Mouse (Mus musculus): ENCODE measurements around the gene Saa4. TPM values are rescaled to one million over a fixed set of nuclear protein-coding genes. Genes with fewer than 3 reads are reported as not detected.

The Saa4 gene
- polyA plus RNA-seq (2015; fragmentation: Nextera tagmentation; extraction: Ambion mirVana) = 0.16 TPM in 1 of 2 replicates, not detected in the other

- H3K27ac ChIP-seq (ENCODE audit: low read length) = no peak within 1 kb of the TSS
- no peak within 1 kb of the TSS for H3K4me3 ChIP-seq (ENCODE audit: low read length)
- no peaks in the 10 kb centered on the region for H3K4me1 ChIP-seq (replicated peaks; ENCODE audit: control insufficient read depth, insufficient read depth, low read length)
- H3K27me3 ChIP-seq (ENCODE audit: control insufficient read depth, insufficient read depth, low read depth, low read length) = no peaks in the 10 kb centered on the region
- 65% methylated on average over 4 of the region's 4 CpGs for WGBS
- no peak within 1 kb of the TSS for H3K9ac ChIP-seq (ENCODE audit: low read length)
- no peaks in the 10 kb centered on the region for H3K36me3 ChIP-seq (ENCODE audit: control insufficient read depth, insufficient read depth, low read length)
- H3K9me3 ChIP-seq (ENCODE audit: control insufficient read depth, low read length) = no peaks in the 10 kb centered on the region
- ATAC-seq (ENCODE audit: low read depth) = no peak
- H3K4me2 ChIP-seq (ENCODE audit: low read depth, low read length) = no peak within 1 kb of the TSS
Measured at GRCm38 (mm10) chr7:46732458-46732857, at the start of gene Saa4. Gene Saa4, minus strand, starts transcription at chr7:46732603.

GRCm38 (mm10) chr7:46770706-46771105, 38.3 kb upstream of the Saa4 start:
- WGBS = 52% methylated on average over 4 of the region's 4 CpGs
- H3K4me2 ChIP-seq (ENCODE audit: low read depth, low read length) = no peak overlapping the region
- H3K9ac ChIP-seq (ENCODE audit: low read length) = no peak overlapping the region
- no peak; the same call in 1 of the 2 replicates for ATAC-seq (ENCODE audit: low read depth)
- H3K9me3 ChIP-seq (ENCODE audit: control insufficient read depth, low read length) = no peaks in the 10 kb centered on the region
- no peaks in the 10 kb centered on the region for H3K27me3 ChIP-seq (ENCODE audit: control insufficient read depth, insufficient read depth, low read depth, low read length)
- peaks cover 12% of the 10 kb centered on the region for H3K36me3 ChIP-seq (ENCODE audit: control insufficient read depth, insufficient read depth, low read length)
- no peak overlapping the region for H3K4me3 ChIP-seq (ENCODE audit: low read length)
- no peak overlapping the region for H3K27ac ChIP-seq (ENCODE audit: low read length)
- H3K4me1 ChIP-seq (replicated peaks; ENCODE audit: control insufficient read depth, insufficient read depth, low read length) = no peaks in the 10 kb centered on the region; the same call in 1 of the 2 replicates

- no peak overlapping the region for H3K4me2 ChIP-seq (ENCODE audit: low read depth, low read length)
- 84% methylated on average over 7 of the region's 7 CpGs for WGBS
- H3K4me1 ChIP-seq (replicated peaks; ENCODE audit: control insufficient read depth, insufficient read depth, low read length) = no peaks in the 10 kb centered on the region; the same call in 1 of the 2 replicates
- H3K27ac ChIP-seq (ENCODE audit: low read length) = peak overlapping the region; percentile 77
- no peaks in the 10 kb centered on the region for H3K9me3 ChIP-seq (ENCODE audit: control insufficient read depth, low read length)
- H3K27me3 ChIP-seq (ENCODE audit: control insufficient read depth, insufficient read depth, low read depth, low read length) = no peaks in the 10 kb centered on the region
- H3K9ac ChIP-seq (ENCODE audit: low read length) = no peak overlapping the region
- peaks cover 21% of the 10 kb centered on the region for H3K36me3 ChIP-seq (ENCODE audit: control insufficient read depth, insufficient read depth, low read length)
- no peak for ATAC-seq (ENCODE audit: low read depth)
- H3K4me3 ChIP-seq (ENCODE audit: low read length) = no peak overlapping the region
Measured at GRCm38 (mm10) chr7:46768451-46768850, 36.0 kb upstream of the Saa4 start.

GRCm38 (mm10) chr7:46767371-46767770, 35.0 kb upstream of the Saa4 start:
- Histone ChIP-seq H3K36me3 (ENCODE audit: control insufficient read depth, insufficient read depth, low read length) (peaks cover 25% of the 10 kb centered on the region), H3K27me3 (ENCODE audit: control insufficient read depth, insufficient read depth, low read depth, low read length) (no peaks in the 10 kb centered on the region), H3K9ac (ENCODE audit: low read length) (no peak overlapping the region), H3K4me3 (ENCODE audit: low read length) (no peak overlapping the region), H3K27ac (ENCODE audit: low read length) (peak overlapping the region; percentile 77; the same call in 1 of the 2 replicates), H3K4me2 (ENCODE audit: low read depth, low read length) (no peak overlapping the region), H3K9me3 (ENCODE audit: control insufficient read depth, low read length) (no peaks in the 10 kb centered on the region), H3K4me1 (replicated peaks; ENCODE audit: control insufficient read depth, insufficient read depth, low read length) (no peaks in the 10 kb centered on the region; the same call in 1 of the 2 replicates)
- peak; percentile 84 for ATAC-seq (ENCODE audit: low read depth)

- WGBS = 91% methylated on average over 8 of the region's 8 CpGs
- H3K36me3 ChIP-seq (ENCODE audit: control insufficient read depth, insufficient read depth, low read length) = peaks cover 31% of the 10 kb centered on the region
- ATAC-seq (ENCODE audit: low read depth) = no peak
Measured at GRCm38 (mm10) chr7:46764672-46765071, 32.3 kb upstream of the Saa4 start.

GRCm38 (mm10) chr7:46762601-46763000, 30.2 kb upstream of the Saa4 start:
- no peak for ATAC-seq (ENCODE audit: low read depth)
- no peak overlapping the region for H3K9ac ChIP-seq (ENCODE audit: low read length)
- H3K4me3 ChIP-seq (ENCODE audit: low read length) = no peak overlapping the region
- no peaks in the 10 kb centered on the region for H3K9me3 ChIP-seq (ENCODE audit: control insufficient read depth, low read length)
- 94% methylated on average over 5 of the region's 5 CpGs for WGBS
- H3K27me3 ChIP-seq (ENCODE audit: control insufficient read depth, insufficient read depth, low read depth, low read length) = no peaks in the 10 kb centered on the region
- H3K36me3 ChIP-seq (ENCODE audit: control insufficient read depth, insufficient read depth, low read length) = peaks cover 21% of the 10 kb centered on the region
- H3K4me1 ChIP-seq (replicated peaks; ENCODE audit: control insufficient read depth, insufficient read depth, low read length) = no peaks in the 10 kb centered on the region
- no peak overlapping the region for H3K27ac ChIP-seq (ENCODE audit: low read length)
- no peak overlapping the region for H3K4me2 ChIP-seq (ENCODE audit: low read depth, low read length)

More at GRCm38 (mm10) chr7:46764672-46765071, 32.3 kb upstream of the Saa4 start:
- no peaks in the 10 kb centered on the region; the same call in 1 of the 2 replicates for H3K4me1 ChIP-seq (replicated peaks; ENCODE audit: control insufficient read depth, insufficient read depth, low read length)
- no peak overlapping the region for H3K27ac ChIP-seq (ENCODE audit: low read length)
- no peak overlapping the region for H3K4me3 ChIP-seq (ENCODE audit: low read length)
- H3K27me3 ChIP-seq (ENCODE audit: control insufficient read depth, insufficient read depth, low read depth, low read length) = no peaks in the 10 kb centered on the region
- H3K4me2 ChIP-seq (ENCODE audit: low read depth, low read length) = no peak overlapping the region
- no peaks in the 10 kb centered on the region for H3K9me3 ChIP-seq (ENCODE audit: control insufficient read depth, low read length)
- H3K9ac ChIP-seq (ENCODE audit: low read length) = no peak overlapping the region

- Histone ChIP-seq H3K9me3 (ENCODE audit: control insufficient read depth, low read length) (no peaks in the 10 kb centered on the region), H3K4me1 (replicated peaks; ENCODE audit: control insufficient read depth, insufficient read depth, low read length) (no peaks in the 10 kb centered on the region), H3K4me3 (ENCODE audit: low read length) (no peak overlapping the region), H3K4me2 (ENCODE audit: low read depth, low read length) (no peak overlapping the region), H3K9ac (ENCODE audit: low read length) (no peak overlapping the region), H3K27me3 (ENCODE audit: control insufficient read depth, insufficient read depth, low read depth, low read length) (no peaks in the 10 kb centered on the region), H3K36me3 (ENCODE audit: control insufficient read depth, insufficient read depth, low read length) (peaks cover 21% of the 10 kb centered on the region), H3K27ac (ENCODE audit: low read length) (no peak overlapping the region)
- WGBS = 80% methylated on average over 11 of the region's 11 CpGs
- ATAC-seq (ENCODE audit: low read depth) = no peak
Measured at GRCm38 (mm10) chr7:46761049-46761795, 28.8 kb upstream of the Saa4 start.

GRCm38 (mm10) chr7:46751490-46751889, 19.1 kb upstream of the Saa4 start, which contains the start of gene Saa2:
Gene Saa2, plus strand, starts transcription at chr7:46751790.
- no peaks in the 10 kb centered on the region for H3K4me1 ChIP-seq (replicated peaks; ENCODE audit: control insufficient read depth, insufficient read depth, low read length)
- no peak for ATAC-seq (ENCODE audit: low read depth)
- no peaks in the 10 kb centered on the region for H3K27me3 ChIP-seq (ENCODE audit: control insufficient read depth, insufficient read depth, low read depth, low read length)
- no peak within 1 kb of the TSS for H3K4me2 ChIP-seq (ENCODE audit: low read depth, low read length)
- no peak within 1 kb of the TSS for H3K27ac ChIP-seq (ENCODE audit: low read length)
- no peak within 1 kb of the TSS for H3K4me3 ChIP-seq (ENCODE audit: low read length)
- no peak within 1 kb of the TSS for H3K9ac ChIP-seq (ENCODE audit: low read length)
- H3K9me3 ChIP-seq (ENCODE audit: control insufficient read depth, low read length) = no peaks in the 10 kb centered on the region
- 51% methylated on average over 3 of the region's 3 CpGs for WGBS
- no peaks in the 10 kb centered on the region for H3K36me3 ChIP-seq (ENCODE audit: control insufficient read depth, insufficient read depth, low read length)

GRCm38 (mm10) chr7:46748459-46748858, 16.1 kb upstream of the Saa4 start:
- Histone ChIP-seq H3K4me1 (replicated peaks; ENCODE audit: control insufficient read depth, insufficient read depth, low read length) (no peaks in the 10 kb centered on the region; the same call in 1 of the 2 replicates), H3K4me2 (ENCODE audit: low read depth, low read length) (no peak overlapping the region), H3K9me3 (ENCODE audit: control insufficient read depth, low read length) (no peaks in the 10 kb centered on the region), H3K27me3 (ENCODE audit: control insufficient read depth, insufficient read depth, low read depth, low read length) (no peaks in the 10 kb centered on the region), H3K36me3 (ENCODE audit: control insufficient read depth, insufficient read depth, low read length) (no peaks in the 10 kb centered on the region), H3K9ac (ENCODE audit: low read length) (no peak overlapping the region), H3K27ac (ENCODE audit: low read length) (no peak overlapping the region), H3K4me3 (ENCODE audit: low read length) (no peak overlapping the region)
- no peak for ATAC-seq (ENCODE audit: low read depth)
- WGBS = 60% methylated on average over 3 of the region's 3 CpGs

Data from lung, embryonic 16.5 days (tissue).